Mouse (Mus musculus) adrenal gland, postnatal 10 days (tissue): ENCODE measurements at regions not wholly inside any gene's neighbourhood (a gene's known extent, or its start where the extent isn't known, plus 50 kb on each side); places are given as distances from the start of the nearest gene placed in this dataset.

ENCODE experiments used
- DNase-seq: peaks from one replicate; pipeline ENCODE4 v3.0.0; 2021; ENCODE audit warnings: mixed read lengths

- no peak for DNase-seq
These were observed 215.6 kb downstream of the Cog6 start for GRCm38 (mm10) chr3:52801446-52801845.

- no peak for DNase-seq
These were observed 216.4 kb downstream of the Cog6 start for GRCm38 (mm10) chr3:52800673-52801072.

GRCm38 (mm10) chr3:52797801-52798200 lies 219.2 kb downstream of the Cog6 start:
- peak; percentile 10 for DNase-seq

- no peak for DNase-seq
These were observed 219.9 kb downstream of the Cog6 start for GRCm38 (mm10) chr3:52797164-52797563.

- no peak for DNase-seq
These were observed 222.8 kb downstream of the Cog6 start for GRCm38 (mm10) chr3:52794218-52794617.

GRCm38 (mm10) chr3:52792801-52793200 lies 224.2 kb downstream of the Cog6 start:
- no peak for DNase-seq

- DNase-seq, result no peak
These were observed 224.9 kb downstream of the Cog6 start for GRCm38 (mm10) chr3:52792121-52792520.

GRCm38 (mm10) chr3:52790942-52791341 lies 226.1 kb downstream of the Cog6 start:
- no peak for DNase-seq

GRCm38 (mm10) chr3:52787964-52788760 lies 228.9 kb downstream of the Cog6 start:
- DNase-seq, result no peak

- no peak for DNase-seq
These were observed 231.4 kb downstream of the Cog6 start for GRCm38 (mm10) chr3:52785595-52785994.

- DNase-seq, result no peak
These were observed 232.6 kb downstream of the Cog6 start for GRCm38 (mm10) chr3:52784476-52784875.

- DNase-seq, result no peak
These were observed 234.5 kb downstream of the Cog6 start for GRCm38 (mm10) chr3:52782576-52782975.

GRCm38 (mm10) chr3:52781521-52781920 lies 235.5 kb downstream of the Cog6 start:
- DNase-seq, result no peak

GRCm38 (mm10) chr3:52780356-52780755 lies 236.7 kb downstream of the Cog6 start:
- no peak for DNase-seq

GRCm38 (mm10) chr3:52775875-52776274 lies 241.2 kb downstream of the Cog6 start:
- DNase-seq, result no peak

- DNase-seq, result no peak
These were observed 241.9 kb downstream of the Cog6 start for GRCm38 (mm10) chr3:52775156-52775555.

- no peak for DNase-seq
These were observed 242.3 kb downstream of the Cog6 start for GRCm38 (mm10) chr3:52774734-52775133.

GRCm38 (mm10) chr3:52767276-52767675 lies 249.8 kb downstream of the Cog6 start:
- peak; percentile 49 for DNase-seq

GRCm38 (mm10) chr3:52766841-52767240 lies 250.2 kb downstream of the Cog6 start:
- peak; percentile 53 for DNase-seq

GRCm38 (mm10) chr3:52764166-52764565 lies 252.9 kb downstream of the Cog6 start:
- peak; percentile 45 for DNase-seq

GRCm38 (mm10) chr3:52763660-52764059 lies 253.4 kb downstream of the Cog6 start:
- DNase-seq, result peak; percentile 19

- peak; percentile 22 for DNase-seq
These were observed 254.5 kb downstream of the Cog6 start for GRCm38 (mm10) chr3:52762549-52762948.

GRCm38 (mm10) chr3:52759846-52760245 lies 257.2 kb downstream of the Cog6 start:
- DNase-seq, result no peak

- peak; percentile 67 for DNase-seq
These were observed 258.5 kb downstream of the Cog6 start for GRCm38 (mm10) chr3:52758561-52758960.
